Mouse (Mus musculus) layer of hippocampus, postnatal 36 days (tissue): Measurements from ENCODE around the gene Chchd6. TPM values are rescaled to one million over a fixed set of nuclear protein-coding genes. Genes with fewer than 3 reads are reported as not detected.
A peak's percentile ranks its signal among the peaks of the same experiment; 100 is the strongest.

Source experiments
- DNase-seq, 2 experiments: peaks; one replicate each; pipeline ENCODE4 v3.0.0; 2022
- total RNA-seq, 2 experiments: library from RNA; stranded (reverse); gene quantifications; 2 replicates each; pipeline ENCODE4 v1.2.3; 2021

The Chchd6 gene
- total RNA-seq, 2 experiments from 2014 or later, result 63.0 to 64.8 TPM

GRCm38 (mm10) chr6:89403257-89404225 is 191.9 kb downstream of the Chchd6 start:
- DNase-seq, result no peak

GRCm38 (mm10) chr6:89402406-89402805 is 193.0 kb downstream of the Chchd6 start:
- no peak for DNase-seq

GRCm38 (mm10) chr6:89399564-89399963 is 195.9 kb downstream of the Chchd6 start:
- no peak for DNase-seq

GRCm38 (mm10) chr6:89397919-89398318 is 197.5 kb downstream of the Chchd6 start:
- DNase-seq, result no peak

- DNase-seq, result no peak
Measured at GRCm38 (mm10) chr6:89393820-89394219, 201.6 kb downstream of the Chchd6 start.

GRCm38 (mm10) chr6:89392213-89392612 is 203.2 kb downstream of the Chchd6 start:
- no peak for DNase-seq

- DNase-seq, result no peak
Measured at GRCm38 (mm10) chr6:89389771-89390170, 205.7 kb downstream of the Chchd6 start.

- DNase-seq, result no peak
Measured at GRCm38 (mm10) chr6:89386956-89387355, 208.5 kb downstream of the Chchd6 start.

- DNase-seq, result no peak
Measured at GRCm38 (mm10) chr6:89384699-89385098, 210.8 kb downstream of the Chchd6 start.

GRCm38 (mm10) chr6:89381851-89382250 is 213.6 kb downstream of the Chchd6 start:
- no peak for DNase-seq

- no peak for DNase-seq
Measured at GRCm38 (mm10) chr6:89381172-89381571, 214.3 kb downstream of the Chchd6 start.

- no peak for DNase-seq
Measured at GRCm38 (mm10) chr6:89380751-89381150, 214.7 kb downstream of the Chchd6 start.

- DNase-seq, result no peak
Measured at GRCm38 (mm10) chr6:89378264-89378663, 217.2 kb downstream of the Chchd6 start.

- DNase-seq, result no peak
Measured at GRCm38 (mm10) chr6:89368812-89369211, 226.6 kb downstream of the Chchd6 start.

- no peak for DNase-seq
Measured at GRCm38 (mm10) chr6:89364342-89364741, 231.1 kb downstream of the Chchd6 start.

- DNase-seq, result no peak
Measured at GRCm38 (mm10) chr6:89363107-89363451, 232.4 kb downstream of the Chchd6 start.

- DNase-seq, result peak in 1 of 2 experiments; percentile 52
Measured at GRCm38 (mm10) chr6:89362281-89363106, 233.0 kb downstream of the Chchd6 start, which contains the start of gene Plxna1. Gene Plxna1 (minus strand): TSS chr6:89362620.

- no peak for DNase-seq
Measured at GRCm38 (mm10) chr6:89361418-89362280, 233.8 kb downstream of the Chchd6 start.

GRCm38 (mm10) chr6:89360709-89361417 is 234.6 kb downstream of the Chchd6 start:
- no peak for DNase-seq

GRCm38 (mm10) chr6:89359771-89360708 is 235.4 kb downstream of the Chchd6 start:
- DNase-seq, result no peak
